Mouse (Mus musculus) spleen, adult 12 weeks (tissue): ENCODE results near the gene Ppp3ca.
"Not testable (repeated sequence)": the region's sequence is repeated elsewhere in the genome, so short reads cannot be mapped to it uniquely, and the experiment has no call there.

ENCODE experiments used
- DNase-seq: peaks from one replicate; pipeline ENCODE4 v3.0.0; 2022; ENCODE audit warnings: low spot score

The Ppp3ca gene

DNA sequence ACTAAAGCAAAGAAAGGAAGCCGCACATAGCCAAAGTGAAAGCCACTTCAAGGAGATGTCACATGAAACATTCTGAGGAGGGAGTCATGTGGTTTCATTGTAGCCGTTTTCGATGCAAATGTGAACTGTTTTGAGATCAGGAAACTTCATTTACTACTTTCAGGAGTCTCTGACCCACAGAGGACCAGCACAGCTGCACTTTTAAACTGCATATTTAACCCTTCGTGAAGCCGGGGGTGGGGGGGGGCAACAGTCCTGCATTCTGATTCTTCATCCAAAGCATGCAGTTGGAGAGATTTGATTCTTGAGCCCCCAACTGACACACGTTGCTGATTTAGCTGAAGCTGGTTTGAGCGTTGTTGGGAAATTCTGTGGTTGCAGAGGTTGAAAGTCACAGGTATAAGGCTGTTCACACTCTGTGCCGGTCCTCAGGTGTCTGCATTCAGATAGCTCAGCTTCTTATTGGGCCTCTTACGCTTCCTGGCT, 18.2 kb downstream of the Ppp3ca start:
- no peak for DNase-seq

DNA sequence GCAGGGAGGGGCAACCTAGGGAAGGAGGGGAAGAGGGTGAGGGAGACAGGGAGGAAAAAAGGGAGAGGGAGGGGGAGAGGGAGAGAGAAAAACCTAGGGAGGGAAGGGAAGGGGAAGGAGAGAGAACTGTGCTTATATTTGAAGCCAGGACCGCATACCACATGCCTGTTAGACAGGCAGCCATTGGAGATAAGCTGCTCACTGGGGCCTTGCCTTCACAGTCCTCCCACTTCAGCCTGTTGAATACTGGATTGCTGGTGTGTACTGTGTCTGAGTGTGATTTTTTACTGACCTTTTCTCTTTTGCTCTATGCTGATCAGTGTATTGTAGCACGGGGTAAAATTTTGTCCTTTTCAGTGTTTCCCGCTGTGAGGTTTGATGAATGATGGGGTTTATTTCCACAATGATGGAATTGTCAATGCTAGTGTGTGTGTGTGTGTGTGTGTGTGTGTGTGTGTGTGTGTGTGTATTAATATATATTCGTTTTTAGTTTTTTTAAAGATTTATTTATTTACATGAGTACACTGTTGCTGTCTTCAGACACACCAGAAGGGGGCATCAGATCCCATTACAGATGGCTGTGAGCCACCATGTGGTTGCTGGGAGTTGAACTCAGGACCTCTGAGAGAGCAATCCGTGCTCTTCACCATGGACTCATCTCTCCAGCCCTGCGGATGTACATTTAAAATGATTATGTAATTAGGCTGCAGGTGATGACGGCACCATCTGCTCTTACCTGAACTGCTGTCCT, 20.0 kb downstream of the Ppp3ca start:
- DNase-seq: no peak

DNA sequence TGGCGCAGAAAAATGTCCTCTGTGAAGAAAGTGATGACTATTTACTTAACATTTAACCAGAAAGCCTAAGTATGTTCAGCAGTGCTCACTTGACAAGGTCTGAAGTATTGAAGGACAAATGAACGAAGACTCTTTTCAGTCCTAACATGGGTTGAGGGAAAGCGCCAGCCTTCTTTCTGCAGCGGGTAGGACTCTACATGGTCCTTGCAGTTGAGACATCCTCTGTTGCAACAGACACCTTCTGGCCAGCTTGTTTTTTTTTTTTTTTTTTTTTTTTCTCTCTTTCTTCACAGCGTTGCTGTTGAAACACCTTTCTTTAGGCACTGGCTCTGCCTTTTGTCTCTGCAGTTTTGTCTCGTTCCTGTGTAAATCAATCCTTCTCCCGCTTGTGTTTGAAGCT, 22.1 kb downstream of the Ppp3ca start:
- no peak for DNase-seq

DNA sequence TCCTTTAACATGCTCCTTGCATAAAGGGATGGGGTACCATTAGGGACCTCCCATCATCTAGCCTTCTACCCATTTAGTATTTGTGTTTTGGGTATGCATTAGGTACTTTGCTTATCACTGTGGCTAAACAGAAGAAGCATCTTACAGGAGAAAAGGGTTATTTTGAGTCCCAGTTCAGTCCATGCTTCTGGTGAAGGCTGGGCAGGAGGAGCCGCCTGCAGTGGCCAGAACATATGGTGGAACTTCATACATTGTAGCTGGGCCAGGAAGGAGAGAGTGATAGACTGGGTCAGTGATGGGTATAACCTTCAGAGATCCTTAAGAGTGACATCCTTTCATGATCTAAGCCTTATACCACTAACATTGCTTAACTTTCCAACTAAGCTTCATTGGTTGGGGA, 23.6 kb downstream of the Ppp3ca start:
- no peak for DNase-seq

- DNase-seq: no peak
Observed at GRCm38 (mm10) chr3:136697626-136698191, 27.8 kb downstream of the Ppp3ca start.

DNA sequence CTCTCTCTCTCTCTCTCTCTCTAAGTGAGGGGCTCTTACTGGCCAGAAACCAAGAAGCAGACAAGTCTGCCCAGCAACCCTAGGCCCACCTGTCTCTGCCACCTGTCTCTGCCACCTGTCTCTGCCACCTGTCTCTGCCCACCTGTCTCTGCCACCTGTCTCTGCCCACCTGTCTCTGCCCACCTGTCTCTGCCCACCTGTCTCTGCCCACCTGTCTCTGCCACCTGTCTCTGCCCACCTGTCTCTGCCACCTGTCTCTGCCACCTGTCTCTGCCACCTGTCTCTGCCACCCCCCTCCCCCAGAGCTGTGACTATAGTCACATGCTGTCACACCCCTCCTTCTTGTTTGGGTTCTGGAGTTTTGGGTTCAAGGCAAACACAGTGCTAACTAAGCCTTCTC, 29.8 kb downstream of the Ppp3ca start:
- DNase-seq: not testable (repeated sequence)

GRCm38 (mm10) chr3:136700447-136701009, 30.6 kb downstream of the Ppp3ca start:
- no peak for DNase-seq

- no peak for DNase-seq
Observed at GRCm38 (mm10) chr3:136702861-136703260, 32.9 kb downstream of the Ppp3ca start.

DNA sequence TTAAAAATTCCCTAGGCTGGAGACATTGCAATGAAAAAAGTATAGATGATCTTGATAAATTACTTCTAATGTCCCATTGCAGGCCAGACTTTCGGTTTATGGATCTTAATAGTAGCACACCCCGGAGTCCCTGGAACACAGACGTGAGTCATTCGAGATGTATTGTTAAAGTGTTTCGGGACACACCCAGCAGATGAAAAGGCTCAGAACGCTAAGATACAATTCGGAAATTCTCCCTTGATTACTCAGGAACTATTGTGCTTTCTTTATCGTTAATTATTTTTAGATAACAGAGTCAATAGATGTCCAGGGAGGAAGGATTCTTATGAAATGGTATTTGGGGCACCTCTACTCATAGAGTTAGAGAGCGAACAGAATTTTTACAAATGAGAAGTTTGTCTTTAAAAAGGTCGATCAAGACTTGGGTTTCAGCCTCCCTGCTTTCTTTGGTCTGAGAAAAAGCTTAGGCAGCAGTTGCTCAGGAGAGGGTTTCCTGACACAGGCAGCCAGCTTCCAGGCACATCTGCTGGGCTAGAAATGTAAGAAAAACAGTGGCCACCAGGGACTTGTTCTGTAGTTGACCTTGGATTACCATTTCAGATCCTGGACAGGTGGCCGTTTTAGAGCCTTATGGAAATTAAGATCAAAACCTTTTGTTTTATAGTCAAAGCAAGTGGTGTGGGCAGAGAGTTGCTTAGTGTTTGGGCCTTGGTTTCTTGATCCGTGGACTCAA, 34.8 kb downstream of the Ppp3ca start:
- DNase-seq: no peak

GRCm38 (mm10) chr3:136706048-136706447, 36.1 kb downstream of the Ppp3ca start:
- DNase-seq: no peak

- no peak for DNase-seq
Observed at GRCm38 (mm10) chr3:136706771-136707170, 36.8 kb downstream of the Ppp3ca start.

GRCm38 (mm10) chr3:136707222-136708019, 37.5 kb downstream of the Ppp3ca start:
- DNase-seq: no peak

- DNase-seq: no peak
Observed at GRCm38 (mm10) chr3:136708230-136708629, 38.3 kb downstream of the Ppp3ca start.

- no peak for DNase-seq
Observed at GRCm38 (mm10) chr3:136710310-136710906, 40.5 kb downstream of the Ppp3ca start.

GRCm38 (mm10) chr3:136714307-136715039, 44.5 kb downstream of the Ppp3ca start:
- no peak for DNase-seq

DNA sequence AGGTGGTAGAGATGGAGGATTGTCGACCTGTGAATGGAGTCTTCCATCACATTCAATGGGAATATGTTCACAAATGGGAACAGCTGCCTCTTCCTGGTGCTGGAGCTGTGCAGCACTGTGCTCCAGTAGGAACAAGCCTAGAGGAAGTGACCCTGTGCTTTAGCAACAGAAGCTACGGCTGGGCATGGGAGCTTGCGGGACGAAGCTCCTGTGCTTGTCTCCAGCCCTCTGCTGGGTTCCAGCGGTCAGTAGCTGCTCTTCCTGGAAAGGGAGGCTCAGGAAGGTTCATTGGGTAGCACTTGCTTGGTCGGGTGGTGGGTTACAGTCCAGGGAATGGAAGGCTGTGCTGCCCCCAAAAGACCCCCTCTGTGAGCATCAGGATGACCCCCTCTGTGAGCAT, 46.3 kb downstream of the Ppp3ca start:
- DNase-seq: no peak

DNA sequence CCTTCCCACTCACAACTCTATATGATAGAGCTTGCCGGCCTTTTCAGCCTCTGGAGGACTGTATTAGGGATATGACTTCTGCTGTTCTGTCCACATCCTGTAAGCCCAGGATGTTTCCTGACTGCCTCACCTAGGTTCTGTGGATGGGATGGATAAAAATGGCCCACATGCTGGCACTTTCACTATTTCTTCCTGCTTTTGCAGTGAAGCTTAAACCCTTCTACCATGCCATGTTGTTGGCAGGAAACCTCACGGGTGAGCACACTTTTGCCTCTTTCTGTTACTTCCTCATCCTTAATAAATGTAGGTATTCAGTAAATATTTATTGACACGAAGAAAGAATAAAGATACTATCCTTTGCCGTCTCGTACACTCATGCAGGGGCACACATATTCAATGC, 48.5 kb downstream of the Ppp3ca start:
- DNase-seq: no peak

GRCm38 (mm10) chr3:136721241-136721640, 51.3 kb downstream of the Ppp3ca start:
- no peak for DNase-seq

DNA sequence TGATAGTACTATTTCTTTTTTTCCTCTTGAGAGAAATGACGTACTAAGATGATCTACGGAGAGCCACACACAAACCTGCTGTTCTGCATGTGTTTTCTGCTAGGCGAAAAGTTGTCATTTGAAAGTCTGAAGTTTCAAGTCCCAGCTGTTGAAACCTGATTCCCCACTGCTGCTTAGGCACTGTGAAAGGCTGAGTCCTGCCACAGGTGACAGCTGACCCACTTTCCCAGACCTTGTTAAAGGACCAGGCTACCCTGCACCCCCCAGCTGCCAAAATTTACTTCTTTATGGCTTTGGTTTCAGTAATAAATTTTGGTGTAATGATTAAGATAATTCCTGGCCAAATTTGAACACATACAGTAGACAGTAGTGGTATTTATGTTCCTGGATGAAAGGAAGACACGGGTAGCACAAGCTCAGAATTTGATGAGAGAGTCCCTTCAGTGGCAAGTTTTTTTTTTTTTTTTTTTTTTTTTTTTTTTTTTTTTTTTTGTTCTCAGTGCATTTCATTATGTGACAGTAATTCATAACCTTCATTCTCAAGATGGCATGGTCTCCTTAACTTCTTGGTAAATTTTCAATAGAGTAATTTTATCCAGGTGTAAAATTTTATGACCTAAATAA, 52.0 kb downstream of the Ppp3ca start:
- DNase-seq: no peak

- DNase-seq: no peak
Observed at GRCm38 (mm10) chr3:136722493-136722892, 52.6 kb downstream of the Ppp3ca start.
